Mouse (Mus musculus) kidney, adult 11 months (tissue): ENCODE measurements at regions not wholly inside any gene's neighbourhood (a gene's known extent, or its start where the extent isn't known, plus 50 kb on each side); places are given as distances from the start of the nearest gene placed in this dataset.

Experiments used
- DNase-seq: peaks from one replicate; pipeline ENCODE4 v3.0.0; 2022

DNA sequence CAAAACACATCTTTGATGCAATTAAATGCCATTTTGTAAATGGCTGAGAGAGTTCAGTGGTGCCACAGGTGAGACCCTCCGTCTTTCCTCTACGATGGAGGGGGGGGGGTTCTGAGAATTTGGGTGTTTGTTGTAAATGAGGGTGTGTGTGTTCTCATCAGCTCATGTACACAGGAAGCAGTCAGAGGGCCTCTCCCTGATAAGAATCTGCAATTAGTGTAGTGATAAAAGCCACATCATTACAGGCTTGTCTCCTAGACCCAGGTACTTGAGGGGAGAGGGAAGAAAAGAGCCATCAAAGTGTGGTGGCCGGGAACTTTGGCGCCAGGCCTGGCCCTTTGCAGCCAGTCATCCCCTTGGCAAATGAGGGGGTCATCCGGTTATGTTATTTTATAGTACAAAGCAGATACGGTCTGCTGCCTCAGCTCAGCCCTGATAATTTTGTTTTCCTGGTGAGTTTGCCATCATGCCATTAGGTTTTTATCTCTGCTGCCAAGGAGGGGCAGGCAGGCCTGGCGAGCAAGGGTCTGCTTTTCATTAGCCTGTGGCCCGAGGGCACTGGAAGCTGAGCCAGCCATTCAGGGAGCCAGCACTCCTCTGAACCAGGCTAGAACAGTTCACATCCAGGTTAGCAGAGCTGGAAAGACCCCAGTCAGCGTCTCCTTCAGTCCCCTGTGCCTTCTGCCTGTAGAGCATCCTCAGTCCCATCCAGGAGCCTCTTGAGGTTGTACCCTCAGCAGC, 59.7 kb downstream of the H2al1j start:
- no peak for DNase-seq

DNA sequence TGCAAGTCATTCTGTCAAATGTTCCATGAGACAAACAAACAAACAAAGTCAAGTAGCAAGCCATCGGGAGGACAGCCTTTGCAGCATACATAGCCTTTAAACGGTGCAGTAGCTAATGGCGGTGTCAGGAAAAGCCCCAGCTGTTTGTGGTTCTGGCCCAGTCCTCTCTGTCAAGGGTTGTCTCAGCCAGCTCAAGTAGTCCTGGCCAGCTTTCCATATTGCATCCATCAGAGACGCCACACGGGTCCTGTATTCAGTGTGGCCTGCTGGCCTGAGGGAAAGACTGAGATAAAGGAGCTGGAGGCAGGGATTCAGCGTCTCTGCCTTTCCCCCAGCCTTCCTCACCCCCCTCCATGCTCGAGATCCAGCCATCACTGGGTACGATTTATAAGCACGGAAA, 61.2 kb downstream of the H2al1j start:
- no peak for DNase-seq

DNA sequence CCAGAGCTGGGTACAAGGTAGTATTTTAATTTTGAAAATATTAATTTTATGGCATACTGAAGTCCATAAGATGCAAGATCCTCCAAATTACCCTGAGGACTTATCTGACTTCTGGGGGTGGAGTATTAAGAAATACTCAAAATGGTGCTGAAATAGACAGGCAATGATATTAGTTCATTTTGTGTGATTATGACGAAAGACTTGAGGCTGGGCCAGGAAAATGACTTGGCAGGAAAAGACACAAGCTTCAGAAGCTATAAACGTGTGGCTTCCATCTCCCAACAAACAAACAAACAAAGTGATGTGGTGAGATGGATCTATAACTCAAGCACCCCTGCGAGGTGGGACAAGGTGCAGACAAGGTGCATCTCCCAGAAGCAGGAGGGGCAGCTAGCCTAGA, 72.8 kb downstream of the H2al1j start:
- DNase-seq, result no peak

DNA sequence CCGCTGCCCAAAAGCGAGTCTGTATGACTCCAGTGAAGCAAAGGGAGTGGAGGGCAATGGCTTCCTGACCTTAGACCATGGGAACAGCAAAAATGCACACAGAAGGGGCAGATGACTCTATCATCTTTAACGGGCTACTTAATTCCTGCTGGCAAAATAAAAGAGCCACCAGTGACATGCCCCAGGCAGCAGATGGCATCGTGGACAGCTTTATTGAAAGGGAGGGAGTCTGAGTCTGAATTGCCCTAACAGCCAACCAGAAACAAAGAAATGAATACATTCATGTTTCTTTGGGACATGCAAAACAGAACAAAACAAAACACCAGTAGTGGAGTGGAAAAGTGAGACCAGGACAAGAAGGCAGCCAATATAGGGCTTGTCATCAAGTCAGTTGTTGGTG, 76.7 kb downstream of the H2al1j start:
- DNase-seq, result no peak

DNA sequence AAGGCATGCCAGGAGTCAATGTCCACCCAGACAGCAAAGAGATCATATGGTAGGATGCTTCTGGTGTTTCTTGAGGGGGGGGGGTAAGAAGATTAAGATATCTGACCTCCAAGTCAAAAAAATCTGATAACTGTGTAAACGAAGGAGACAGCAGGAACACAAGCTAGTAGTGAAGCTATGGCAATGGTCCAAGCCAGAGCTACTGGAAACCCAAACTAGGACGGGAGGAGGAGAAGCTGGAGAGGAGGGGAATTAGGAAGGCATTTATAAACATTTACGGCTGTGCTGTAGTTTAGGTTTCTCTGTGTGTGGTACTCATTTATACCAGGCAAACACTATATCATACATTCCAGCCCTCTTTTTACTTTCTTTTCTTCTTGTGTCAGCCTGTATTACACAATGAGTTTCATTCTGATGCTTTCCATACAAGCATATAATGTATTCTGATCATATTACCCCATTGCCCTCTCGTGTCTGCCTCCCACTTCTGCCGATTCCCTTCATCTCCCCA, 84.7 kb downstream of the H2al1j start:
- DNase-seq, result no peak

DNA sequence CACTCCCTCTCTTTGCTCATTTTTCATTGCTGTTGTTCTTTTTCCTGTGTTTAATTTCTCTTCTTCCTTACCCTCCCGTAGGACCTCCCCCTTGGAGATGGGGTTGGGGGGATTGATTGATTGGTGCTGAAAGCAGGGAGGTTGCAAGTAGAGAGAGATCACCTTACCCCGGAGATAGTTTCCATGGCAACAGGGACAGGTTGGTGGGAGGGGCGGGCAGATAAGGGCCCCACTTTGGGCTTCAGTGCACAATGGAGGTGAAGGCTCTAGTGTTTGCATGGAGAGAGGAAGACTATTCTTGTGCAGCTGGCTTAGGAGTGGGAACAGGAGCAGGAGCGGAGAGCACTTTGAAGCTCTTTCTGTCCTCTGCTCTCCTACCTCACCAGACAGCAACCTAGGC, 88.0 kb downstream of the H2al1j start:
- DNase-seq, result no peak

DNA sequence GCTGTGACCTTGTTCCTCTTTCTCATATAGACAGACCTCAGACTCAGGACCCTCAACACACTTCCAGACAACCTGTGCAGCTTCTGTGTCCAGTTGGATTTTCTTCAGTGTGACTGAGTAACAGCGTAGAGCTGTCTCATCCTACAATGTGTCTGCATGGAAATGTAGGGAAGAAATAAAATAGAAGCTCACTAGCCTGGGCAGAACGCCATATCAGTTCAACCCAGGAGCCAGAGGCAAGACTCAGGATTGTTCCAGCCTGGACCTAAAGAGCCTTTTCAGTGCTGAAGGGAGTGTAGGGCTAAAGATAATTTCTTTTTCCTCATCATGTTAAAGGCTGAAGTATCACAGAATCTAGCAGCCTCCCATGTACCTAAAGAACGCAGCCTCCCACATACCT, 88.9 kb downstream of the H2al1j start:
- no peak for DNase-seq

DNA sequence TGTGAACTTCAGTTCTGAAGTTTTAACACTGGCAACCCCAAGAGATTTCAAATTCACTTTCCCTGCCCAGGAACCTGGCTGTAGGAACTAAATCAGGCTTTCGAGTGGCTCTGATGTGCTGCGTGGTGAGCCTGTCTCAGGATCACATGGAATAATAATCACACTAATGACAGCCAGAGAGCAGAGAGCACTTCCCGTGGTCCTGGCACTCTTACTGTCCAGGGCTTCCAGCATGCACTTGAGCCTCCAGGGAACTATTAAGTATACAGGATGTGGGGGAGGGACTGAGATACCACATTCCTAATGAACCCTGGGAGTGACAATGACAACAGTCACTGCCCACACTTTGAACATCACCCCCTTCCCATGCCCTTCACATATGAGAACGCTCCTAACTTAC, 90.2 kb downstream of the H2al1j start:
- DNase-seq, result no peak

DNA sequence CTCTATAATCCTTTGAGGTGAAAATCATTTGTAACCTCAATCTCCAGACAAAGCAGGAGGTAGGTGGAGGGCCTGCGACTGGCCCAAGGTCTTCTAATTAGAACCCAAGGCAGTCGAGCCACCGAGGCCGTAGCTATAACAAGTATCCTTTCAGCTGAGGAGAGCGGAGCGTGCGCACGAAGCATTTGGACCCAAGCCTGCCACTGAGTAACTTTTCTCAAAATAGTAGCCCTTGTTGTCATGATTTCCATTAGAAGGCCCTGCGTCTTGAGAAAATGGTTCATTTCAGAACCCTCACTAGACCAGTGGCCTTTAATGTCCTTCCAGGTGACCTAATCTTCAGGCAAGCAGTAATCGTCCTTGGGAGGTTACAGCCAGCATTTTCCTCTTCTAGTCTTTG, 90.6 kb downstream of the H2al1j start:
- DNase-seq, result no peak

DNA sequence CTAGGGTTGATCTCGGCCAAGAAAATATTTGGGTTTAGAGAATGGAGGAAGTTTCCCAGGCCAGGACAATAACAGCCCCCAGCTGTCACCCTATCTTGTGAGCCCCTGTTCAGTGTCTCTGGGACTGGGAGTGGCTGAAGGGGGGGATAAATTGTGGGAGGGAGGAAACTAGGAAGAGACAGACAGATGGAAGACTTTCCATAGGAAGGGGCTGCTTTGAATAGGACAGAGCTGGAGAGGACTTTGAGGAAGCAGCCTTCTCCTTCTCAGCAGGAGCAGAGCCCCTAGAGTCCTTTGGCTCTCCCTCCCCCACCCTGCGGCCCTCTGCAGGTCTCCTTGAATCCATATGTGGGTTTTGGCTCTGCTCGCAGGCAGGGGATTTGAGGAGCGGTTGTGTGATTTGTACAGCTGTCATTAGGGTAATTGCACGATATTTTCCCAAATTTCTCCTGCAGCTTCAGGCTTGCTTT, 91.6 kb downstream of the H2al1j start:
- DNase-seq, result no peak

DNA sequence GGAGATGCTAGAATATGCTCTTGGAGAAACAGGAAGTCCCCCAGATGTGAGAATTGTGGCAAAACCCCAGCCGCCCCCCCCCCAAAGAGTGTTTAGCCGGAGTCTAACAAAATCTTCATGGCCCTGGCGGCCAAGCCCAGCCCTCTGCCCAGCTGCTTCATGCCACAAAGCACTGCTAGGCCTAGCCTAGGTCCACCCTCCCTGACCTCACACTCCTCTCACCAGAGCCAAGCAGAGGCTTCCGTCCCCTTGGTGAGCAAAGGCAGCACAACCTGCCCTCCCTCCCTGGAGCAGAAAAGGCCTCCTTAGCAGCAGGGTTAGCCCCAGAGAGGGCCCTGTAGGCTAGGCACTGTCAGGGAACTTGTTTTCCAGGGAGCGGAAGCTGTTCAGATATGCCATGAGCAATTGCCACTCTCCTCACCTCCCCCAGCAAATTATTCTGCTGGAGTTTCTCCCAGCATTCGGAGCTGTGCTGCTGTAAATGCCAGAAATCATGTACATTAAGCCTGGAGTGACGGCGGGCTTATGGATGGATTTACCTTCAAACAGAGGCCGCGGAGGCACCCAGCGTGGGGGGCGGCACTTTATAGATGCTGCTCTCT, 104.9 kb downstream of the H2al1j start:
- no peak for DNase-seq

DNA sequence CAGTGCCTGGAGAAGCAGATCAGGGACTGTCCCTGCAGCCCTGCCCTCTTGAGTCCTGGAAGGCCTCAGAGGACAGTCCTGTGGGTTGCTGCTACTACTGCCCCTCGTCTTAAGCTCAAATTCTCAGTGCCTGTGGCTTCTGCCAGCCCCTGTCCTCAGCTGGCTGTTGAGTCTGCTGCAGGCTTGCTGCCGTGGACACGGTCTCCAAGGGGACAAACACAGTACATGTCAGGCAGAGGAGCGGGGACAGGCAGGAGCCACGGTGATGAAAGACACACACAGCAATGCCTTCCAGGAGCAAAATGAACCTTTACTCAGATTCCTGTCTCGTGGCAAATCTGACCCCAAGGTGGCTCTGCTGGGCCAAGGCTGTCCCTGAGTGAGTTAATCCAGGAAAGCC, 107.7 kb downstream of the H2al1j start:
- DNase-seq, result no peak

DNA sequence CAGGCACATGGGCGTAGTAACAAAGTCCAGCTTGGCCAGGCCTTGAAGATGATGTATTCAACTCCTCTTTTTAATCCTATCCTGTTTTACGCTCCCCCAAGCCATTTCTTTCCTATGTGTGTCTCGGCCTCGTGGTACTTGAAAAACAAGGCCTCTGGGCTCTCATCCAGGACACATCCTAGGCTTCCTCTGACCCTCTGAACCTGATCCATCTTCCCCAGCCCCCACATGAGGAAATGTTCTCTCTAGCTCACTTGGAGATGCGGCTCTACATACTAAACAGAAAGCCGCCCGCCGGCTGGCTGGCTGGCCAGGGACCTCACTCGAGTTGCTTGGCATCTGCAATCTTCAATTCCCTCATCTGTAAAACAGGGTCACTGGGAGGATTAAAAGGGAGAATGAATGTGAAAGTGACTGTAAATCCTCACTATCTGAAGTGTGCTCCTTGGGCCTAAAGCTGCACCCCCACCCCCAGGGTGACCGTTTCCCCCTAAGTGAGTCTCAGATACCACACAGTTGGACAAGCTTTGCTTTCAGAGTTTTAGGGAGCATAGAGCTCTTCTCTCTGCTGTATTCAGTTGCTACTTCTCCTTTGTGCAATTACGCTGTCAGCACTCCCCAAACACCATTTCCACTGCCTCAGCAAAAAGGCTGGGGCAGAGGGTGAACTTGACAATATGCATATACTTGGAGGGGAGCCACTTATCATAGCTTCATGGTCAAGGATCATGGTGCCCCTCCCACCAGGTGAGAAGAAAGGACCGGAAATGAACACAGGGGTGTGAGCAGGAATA, 109.7 kb downstream of the H2al1j start:
- peak; percentile 52 for DNase-seq

DNA sequence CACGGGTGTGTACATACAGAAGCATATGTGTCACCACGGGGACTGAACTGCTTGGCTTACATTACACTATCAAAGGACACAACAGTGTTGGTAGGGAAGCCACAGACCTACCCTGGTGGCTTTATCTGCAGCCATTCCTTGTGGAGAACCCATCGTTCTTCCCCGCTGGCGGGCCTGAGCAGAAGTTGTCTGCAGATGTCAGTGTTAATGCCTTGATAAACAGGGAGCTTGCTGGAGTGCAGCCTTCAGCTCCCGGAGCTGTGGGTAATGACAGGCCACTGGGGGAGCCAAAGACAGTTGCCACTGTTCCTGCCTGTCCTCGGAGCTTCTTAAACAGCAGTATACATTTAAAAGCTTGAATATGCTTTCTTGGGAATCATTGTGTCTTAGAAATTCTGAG, 115.9 kb downstream of the H2al1j start:
- DNase-seq, result no peak

DNA sequence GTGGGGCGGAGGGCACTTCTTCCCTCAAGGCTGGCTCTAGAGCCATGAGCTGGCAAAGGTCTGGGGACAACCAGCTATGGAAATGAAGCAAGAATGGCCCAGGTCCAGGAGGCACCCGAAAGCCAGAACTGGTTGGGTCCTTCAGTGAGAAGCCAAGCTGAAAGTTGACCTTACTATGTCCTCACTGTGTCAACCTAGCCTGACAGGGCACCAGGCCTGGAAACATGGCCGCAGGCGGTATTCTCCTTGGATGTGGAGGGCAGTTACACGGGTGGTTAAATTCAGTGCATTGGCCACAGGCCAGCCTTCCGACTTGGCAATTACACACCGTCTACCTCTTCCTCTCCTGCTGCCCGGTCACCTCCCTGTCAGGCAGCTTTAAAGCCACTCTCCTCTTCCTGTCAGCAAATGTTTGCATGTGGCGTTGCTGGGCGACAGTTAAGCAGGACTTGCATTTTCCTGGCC, 116.7 kb downstream of the H2al1j start:
- peak; percentile 92 for DNase-seq

DNA sequence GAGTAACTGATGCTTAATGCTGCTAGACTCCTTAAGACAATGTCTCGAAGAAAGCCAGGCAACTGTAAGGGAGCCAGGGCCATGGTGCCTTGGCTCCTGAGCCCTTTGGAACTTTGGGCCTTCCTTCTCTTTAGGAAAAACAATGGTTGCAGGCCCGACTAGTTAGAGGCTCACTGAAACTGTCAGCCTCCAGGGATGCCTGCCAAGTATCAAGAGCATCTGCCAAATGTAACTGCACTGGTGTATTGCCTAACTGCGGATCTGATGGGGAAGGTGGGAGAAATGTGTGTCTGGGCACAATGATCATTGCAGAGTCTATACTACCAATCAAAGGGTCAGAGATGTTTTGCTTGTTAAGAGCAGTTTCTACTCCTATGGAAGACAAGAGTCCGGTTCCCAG, 121.1 kb downstream of the H2al1j start:
- DNase-seq, result no peak

DNA sequence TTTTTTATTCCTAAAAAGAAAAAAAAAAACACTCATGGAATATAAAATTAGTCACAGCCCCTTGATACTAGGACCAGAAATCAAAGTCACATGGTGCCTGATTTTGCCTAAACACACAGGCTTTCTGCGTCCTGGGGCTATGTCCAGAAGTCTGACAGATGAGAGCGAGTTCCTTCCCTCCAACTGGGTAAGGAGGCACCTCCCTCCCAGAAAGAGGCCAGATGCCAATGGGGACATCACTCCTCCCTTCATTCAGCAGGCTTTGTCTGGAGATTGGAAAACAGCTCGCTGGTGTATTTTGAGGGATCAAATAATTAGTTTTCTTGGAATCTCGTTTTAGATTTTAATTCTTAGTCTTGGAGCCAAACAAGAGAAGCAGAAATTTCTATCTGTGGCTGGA, 130.9 kb downstream of the H2al1j start:
- no peak for DNase-seq

DNA sequence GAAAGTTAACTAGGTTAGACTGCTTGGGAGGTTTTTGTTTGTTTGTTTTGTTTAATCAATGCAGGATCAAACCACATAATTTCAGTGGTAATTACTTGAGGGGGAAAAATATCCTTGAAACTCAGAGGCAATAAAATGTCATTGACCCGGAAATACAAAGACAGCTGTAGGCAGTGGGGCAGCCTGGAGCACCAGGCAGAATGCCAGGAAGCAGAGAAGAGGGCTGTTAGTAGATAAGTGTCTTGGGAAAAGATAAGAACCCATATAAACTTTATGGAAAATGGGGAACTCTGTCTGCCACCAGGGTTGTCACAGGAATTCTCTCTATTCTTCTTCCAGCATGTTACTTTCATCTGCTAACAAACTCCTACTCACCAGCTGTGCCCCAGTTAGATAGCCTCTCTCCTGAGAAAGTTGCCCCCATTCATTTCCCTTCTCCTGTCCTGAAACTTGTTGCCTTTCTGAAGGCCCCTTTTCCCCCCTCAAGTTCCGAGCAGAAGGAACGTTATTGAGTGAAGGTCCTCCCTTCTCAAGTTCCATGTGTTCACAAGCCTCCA, 136.4 kb downstream of the H2al1j start:
- DNase-seq, result no peak

DNA sequence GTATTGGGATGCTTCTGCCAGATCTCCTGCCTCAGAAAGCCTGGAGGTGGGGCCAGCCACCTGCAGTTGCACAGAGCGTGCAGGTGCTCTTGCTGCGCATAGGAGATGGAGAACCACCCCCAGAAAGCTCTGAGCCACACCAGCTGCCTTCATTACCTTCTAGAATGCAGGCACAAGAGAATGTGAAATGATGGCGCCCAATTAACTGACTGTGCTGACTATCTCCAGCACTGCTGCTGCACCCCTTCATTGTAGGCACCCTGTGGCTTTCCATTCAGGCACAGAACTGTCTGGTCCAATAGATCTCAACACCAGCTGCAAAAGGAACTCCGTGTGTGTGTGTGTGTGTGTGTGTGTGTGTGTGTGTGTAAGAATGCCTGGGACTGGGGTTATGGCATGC, 138.6 kb downstream of the H2al1j start:
- no peak for DNase-seq

DNA sequence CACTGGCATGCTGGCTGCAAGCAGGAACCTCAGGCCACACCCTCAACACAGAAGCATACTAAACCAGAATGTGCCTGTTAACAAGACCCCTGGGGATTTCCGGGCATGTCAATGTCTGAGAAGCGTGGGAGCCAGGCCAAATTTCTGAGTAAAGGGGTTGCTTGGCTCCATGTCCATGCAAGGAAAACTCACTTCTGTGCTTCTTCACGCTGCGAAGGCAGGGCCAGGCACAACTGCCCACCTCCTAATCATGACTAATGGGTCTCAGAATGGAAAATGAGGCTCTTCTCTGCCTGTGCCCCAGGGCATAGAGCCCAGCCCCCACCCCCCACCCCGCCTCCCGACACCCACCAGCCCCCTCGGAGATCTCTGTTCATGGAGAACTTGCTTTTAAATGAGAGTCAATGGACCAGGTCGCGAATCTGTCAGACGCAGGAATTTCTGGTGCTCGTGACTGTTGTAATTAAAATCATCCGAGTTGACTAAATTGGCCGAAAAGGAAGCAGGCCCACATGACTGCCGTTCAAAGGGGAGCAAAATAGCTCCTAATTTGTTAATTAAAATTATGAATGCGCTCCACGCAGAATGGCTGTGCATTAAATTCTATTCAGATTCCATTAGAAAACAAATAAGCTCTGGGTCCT, 152.2 kb downstream of the H2al1j start:
- DNase-seq, result no peak

DNA sequence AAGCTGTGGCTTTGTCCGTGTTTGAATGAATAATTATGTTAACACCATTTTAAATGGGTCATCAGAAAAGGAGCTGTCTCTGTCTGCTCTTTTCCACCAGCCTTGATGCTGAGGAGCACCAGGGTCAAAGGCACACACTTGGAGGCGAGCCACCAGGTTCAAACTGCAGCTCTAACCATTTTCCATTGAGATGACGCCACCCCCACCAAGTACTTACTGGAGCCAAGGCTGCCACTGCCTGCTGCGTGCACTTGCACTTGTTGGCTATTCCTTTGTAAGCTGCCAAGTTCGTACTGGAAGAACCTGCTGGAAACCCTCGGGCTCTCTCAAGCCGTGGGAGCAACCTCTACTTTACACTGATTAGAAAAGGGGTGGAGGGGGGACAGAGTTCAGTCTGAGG, 154.5 kb downstream of the H2al1j start:
- DNase-seq, result peak; percentile 81

DNA sequence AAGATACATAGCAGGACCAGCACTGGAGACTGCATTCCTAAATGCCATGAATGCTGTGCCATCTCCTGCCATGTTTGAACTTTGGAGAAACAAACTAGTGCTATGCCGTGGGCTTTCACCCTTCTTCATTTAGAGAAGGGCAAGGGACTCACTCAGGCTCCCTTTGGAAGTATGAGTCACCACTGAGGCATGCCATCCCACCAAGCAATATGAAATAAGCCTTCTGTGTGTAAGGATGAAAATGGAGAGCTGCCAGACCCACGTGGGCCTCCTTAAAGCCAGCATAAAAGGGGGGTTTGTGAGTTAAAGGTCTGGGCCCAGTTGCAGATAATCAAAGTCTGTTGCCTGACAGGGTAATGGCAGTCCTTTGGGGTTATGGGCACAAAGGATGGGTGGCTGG, 159.0 kb downstream of the H2al1j start:
- DNase-seq, result no peak

DNA sequence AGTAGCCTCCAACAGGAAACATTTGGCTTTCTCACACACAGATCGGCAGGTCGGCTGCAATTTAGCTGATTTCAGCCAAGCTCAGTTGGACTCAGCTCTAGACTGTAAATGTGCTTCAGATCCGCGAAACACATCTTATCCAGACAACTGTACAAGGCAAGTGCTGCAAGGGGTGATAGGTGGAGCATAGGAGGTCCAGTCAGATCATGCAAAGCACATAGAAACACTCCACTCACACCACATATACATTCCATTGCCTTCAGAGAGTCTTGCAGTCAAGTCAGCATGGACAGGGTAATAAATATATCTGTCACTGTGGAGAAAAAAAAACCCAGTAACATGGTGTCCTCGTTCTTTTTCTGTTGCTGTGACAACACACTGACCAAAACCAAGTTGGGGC, 160.3 kb downstream of the H2al1j start:
- DNase-seq, result no peak
